Mouse (Mus musculus) adrenal gland, postnatal 10 days (tissue): ENCODE measurements around the gene Olfr780. TPM values are rescaled to one million over a fixed set of nuclear protein-coding genes. Genes with fewer than 3 reads are reported as not detected.
"Not testable (repeated sequence)": the region's sequence is repeated elsewhere in the genome, so short reads cannot be mapped to it uniquely, and the experiment has no call there.

ENCODE experiments used
- DNase-seq: peaks from one replicate; pipeline ENCODE4 v3.0.0; 2021; ENCODE audit warnings: mixed read lengths
- long read RNA-seq, 2 experiments: library from polyadenylated mRNA; stranded (forward); transcript quantifications; one replicate each; pipeline ENCODE4 v2.0.0; 2021
- total RNA-seq, 2 experiments: library from RNA; stranded (reverse); gene quantifications; 2 replicates each; pipeline ENCODE4 v1.2.3; 2021

Olfr780 gene
- not detected for total RNA-seq
- long read RNA-seq, experiment 1, result 0 reads
- long read RNA-seq, experiment 2, result 0 reads

DNA sequence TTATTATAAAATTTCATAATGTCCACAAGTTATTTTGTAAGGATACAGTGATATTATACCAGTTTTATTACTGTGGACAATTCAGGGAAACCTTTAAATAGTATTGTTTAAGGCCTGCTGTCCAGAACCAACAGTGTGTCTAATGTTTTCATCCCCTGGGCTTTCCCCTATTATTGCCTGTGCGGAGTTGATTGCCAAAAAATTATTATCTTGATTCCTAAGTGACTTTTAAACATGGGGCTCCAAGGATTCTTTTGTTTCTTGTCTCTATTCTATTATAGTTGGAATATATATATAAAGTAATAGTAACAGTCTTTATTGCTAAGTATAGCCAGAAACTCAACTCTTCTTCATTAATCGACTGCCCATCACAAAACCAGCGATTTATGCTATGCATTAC, at the start of gene Olfr780:
Olfr780 (plus strand) TSS at position 301 of the 400 bp plus-strand sequence.
- no peak for DNase-seq

DNA sequence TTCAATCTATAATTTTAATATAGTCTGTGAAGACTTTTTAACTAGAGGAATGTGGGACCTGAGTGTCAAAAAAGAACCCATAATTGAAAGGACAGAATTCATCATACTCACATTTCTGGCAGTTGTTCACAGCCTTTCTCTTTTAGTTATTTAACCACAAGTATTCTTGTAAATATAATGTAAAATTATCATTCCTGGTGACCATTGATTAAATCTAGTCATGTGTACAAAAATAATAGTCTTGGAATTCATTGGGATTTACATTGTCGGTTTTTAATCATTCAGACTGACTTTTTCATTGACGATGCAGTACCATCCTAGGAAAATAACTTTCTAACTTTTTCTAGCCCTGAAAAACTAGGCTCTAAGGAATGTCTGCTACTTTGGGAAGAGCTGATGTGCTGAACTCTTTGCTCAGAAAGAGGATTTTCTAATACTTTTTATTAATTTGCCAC, 46.8 kb upstream of the Olfr780 start, which contains the start of gene Olfr777:
Olfr777 (minus strand) TSS at position 405 of the 455 bp plus-strand sequence.
- DNase-seq, result no peak

DNA sequence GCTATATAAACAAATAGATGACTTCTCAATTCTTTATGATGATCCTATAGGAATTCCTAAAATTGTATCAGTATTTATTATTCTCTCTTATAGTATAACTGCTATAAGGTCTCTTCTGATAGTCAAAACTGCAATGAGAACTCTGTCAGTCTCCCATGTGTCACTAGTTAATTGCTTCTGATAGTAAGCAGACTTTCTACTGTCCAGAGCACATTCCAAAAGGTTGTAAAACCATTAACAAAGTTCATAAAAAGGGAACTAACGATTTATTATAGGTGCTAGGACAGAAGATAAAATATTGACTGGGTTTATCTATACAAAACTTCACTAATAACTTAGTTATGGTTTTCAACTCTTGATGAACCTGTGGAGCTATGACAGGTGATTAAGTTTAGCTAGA, 4.9 kb upstream of the Olfr780 start:
- DNase-seq, result not testable (repeated sequence)

DNA sequence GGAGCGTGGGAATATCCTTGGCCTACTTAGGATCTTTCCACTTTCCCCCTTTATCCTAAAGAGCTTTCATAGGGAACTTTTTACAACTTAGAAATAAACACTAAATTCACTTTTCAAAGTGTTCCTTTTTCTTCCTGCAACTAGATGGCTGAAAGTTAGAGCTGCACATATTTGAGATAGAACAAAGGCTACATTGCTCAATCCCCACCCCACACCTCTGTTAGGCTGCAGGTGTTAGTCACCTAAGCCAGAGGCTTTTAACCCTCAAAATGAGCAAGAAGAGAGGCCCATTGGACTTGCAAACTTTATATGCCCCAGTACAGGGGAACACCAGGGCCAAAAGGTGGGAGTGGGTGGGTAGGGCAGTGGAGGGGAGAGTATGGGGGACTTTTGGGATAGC, 4.4 kb upstream of the Olfr780 start:
- DNase-seq, result not testable (repeated sequence)

DNA sequence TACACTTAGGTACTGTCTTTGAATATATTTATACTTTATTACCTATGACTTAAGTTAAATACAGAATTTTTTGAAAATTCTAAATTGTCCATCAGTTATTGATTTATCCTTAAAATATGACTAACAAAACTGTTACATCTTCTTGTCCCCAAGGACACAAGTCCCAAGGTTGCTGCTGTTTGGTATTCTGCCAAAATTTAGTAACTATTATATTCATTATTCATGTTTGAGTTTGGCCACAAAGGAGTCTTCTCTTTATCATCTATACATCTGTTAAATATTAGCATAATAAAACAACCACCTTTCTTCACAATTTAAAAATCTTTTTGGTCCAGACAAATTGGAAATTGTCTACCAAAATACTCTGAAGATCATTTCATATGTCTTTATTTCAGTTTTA, 10.6 kb downstream of the Olfr780 start, which contains the start of gene Olfr781:
Olfr781 (plus strand) TSS at position 301 of the 400 bp plus-strand sequence.
- DNase-seq, result no peak

DNA sequence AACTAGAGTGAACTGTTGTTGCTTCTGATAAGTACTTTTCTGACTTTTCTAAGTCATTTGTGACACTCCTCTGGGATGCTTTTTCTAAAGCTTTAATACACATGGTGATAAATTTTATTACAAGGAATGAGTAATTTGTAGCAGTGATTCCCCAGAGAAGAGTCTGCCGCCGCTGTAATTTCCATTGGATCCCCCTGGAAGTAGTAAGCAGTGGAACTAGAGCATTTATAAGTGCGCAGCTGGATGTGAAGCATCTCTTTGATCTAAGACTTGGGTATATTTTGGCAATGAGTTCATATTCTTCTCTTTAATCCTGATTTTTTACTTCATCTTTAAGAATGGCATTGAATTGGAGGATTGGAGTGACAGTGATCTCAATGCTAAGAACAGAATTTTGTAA, 30.6 kb downstream of the Olfr780 start, which contains the start of gene Olfr782:
Olfr782 (plus strand) TSS at position 301 of the 400 bp plus-strand sequence.
- DNase-seq, result no peak

DNA sequence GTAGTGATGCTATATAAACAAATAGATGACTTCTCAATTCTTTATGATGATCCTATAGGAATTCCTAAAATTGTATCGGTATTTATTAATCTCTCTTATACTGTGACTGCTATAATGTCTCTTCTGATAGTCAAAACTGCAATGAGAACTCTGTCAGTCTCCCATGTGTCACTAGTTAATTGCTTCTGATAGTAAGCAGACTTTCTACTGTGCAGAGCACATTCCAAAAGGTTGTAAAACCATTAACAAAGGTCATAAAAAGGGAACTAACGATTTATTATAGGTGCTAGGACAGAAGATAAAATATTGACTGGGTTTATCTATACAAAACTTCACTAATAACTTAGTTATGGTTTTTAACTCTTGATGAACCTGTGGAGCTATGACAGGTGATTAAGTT, 34.6 kb downstream of the Olfr780 start:
- DNase-seq, result not testable (repeated sequence)

DNA sequence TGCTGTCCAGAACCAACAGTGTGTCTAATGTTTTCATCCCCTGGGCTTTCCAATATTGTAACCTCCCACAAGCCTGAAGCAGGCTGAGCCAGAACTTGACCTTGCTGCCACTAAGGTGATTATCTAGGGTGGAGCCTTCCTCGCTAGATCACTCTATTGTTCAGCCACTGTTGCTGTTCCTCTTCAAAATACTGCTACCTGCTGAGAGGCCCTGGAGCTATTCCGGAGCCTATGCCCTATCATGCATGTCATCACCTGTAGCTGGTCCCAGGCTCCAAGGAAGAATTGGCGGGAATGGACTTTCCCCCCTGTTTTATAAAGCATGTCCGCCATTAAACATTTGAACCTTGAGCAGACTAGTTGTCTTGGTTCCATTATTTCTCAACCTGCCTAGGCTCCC, 38.6 kb downstream of the Olfr780 start:
- not testable (repeated sequence) for DNase-seq

DNA sequence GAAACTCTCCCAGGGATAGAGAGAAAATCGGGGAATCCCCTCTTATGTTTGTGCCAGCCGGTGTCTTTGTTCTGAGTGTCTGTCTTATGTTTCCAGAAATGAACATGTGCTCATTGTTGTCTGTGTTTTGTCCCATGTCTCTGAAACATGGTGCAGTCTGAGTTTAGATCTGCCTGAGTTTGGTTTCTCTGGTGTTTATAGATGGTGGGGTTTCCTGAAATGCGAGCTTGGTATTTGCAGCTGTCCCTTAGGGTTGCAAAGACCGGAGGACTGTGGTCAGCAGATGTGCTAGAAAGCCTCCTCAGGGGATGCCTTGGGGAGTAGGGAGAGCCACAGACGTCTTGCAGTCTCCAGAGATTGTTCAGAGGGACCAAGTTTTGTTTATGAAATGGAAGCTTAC, 39.4 kb downstream of the Olfr780 start:
- DNase-seq, result no peak

Other genes starting within 250 kb of the Olfr780 start
- not detected for gene Olfr766-ps1, start 249.1 kb upstream of the Olfr780 start, total RNA-seq
- not detected for gene Olfr767, start 235.2 kb upstream of the Olfr780 start, total RNA-seq
- not detected for gene Olfr768, start 218.7 kb upstream of the Olfr780 start, total RNA-seq
- gene Olfr769, start 200.3 kb upstream of the Olfr780 start, total RNA-seq, result not detected
- not detected for gene Olfr770, start 179.1 kb upstream of the Olfr780 start, total RNA-seq
- gene Olfr771, start 153.4 kb upstream of the Olfr780 start, total RNA-seq, result not detected
- gene Olfr772, start 140.2 kb upstream of the Olfr780 start, total RNA-seq, result not detected
- not detected for gene Olfr773, start 130.7 kb upstream of the Olfr780 start, total RNA-seq
- gene Olfr774, start 81.9 kb upstream of the Olfr780 start, total RNA-seq, result not detected
- gene Olfr775, start 69.7 kb upstream of the Olfr780 start, total RNA-seq, result not detected
- not detected for gene Olfr776, start 59.0 kb upstream of the Olfr780 start, total RNA-seq
- gene Olfr777, start 46.6 kb upstream of the Olfr780 start, total RNA-seq, result not detected
- gene Olfr781, start 10.7 kb downstream of the Olfr780 start, total RNA-seq, result not detected
- not detected for gene Olfr782, start 30.7 kb downstream of the Olfr780 start, total RNA-seq
- gene Olfr784, start 66.0 kb downstream of the Olfr780 start, total RNA-seq, result under 1 TPM in 1 of 2 experiments, not detected in 1; 0.09 TPM
- not detected for gene Olfr785, start 87.3 kb downstream of the Olfr780 start, total RNA-seq
- not detected for gene Olfr786, start 109.2 kb downstream of the Olfr780 start, total RNA-seq
- gene Olfr787, start 143.7 kb downstream of the Olfr780 start, total RNA-seq, result not detected
- not detected for gene Olfr788, start 152.9 kb downstream of the Olfr780 start, total RNA-seq
- gene Olfr789, start 166.6 kb downstream of the Olfr780 start, total RNA-seq, result not detected
- not detected for gene Olfr790, start 180.4 kb downstream of the Olfr780 start, total RNA-seq
- not detected for gene Olfr791, start 203.7 kb downstream of the Olfr780 start, total RNA-seq
- not detected for gene Olfr792, start 221.0 kb downstream of the Olfr780 start, total RNA-seq
- not detected for gene Olfr794, start 249.5 kb downstream of the Olfr780 start, total RNA-seq